Mouse (Mus musculus): ENCODE measurements around the gene Mindy4.

- no peak for TF ChIP-seq NRF1 (IDR thresholded peaks at IDR 0.05; ENCODE audit: low read depth, low read length)
- no peak for TF ChIP-seq CTCF (conservative IDR thresholded peaks at IDR 0.05 in 1 of 2, IDR thresholded peaks at IDR 0.05 in 1 of 2; ENCODE audit: low read depth in 2 of 2, low read length in 2 of 2)
- TF ChIP-seq ZMIZ1 (IDR thresholded peaks at IDR 0.05; ENCODE audit: low read depth, low read length) = no peak
- TF ChIP-seq TCF12 (IDR thresholded peaks at IDR 0.05; ENCODE audit: low read depth, low read length) = no peak
Observed at GRCm38 (mm10) chr6:55262161-55262560, 59.0 kb downstream of the Mindy4 start.
